Mouse (Mus musculus) spleen, adult 2 months (tissue): ENCODE measurements around the gene Rsbn1. TPM values are rescaled to one million over a fixed set of nuclear protein-coding genes. Genes with fewer than 3 reads are reported as not detected.
A peak's percentile ranks its signal among the peaks of the same experiment; 100 is the strongest.

Experiments used
- DNase-seq, 2 experiments: peaks; one replicate each; pipeline versions ENCODE4 v3.0.0 to v3.0.0-alpha.2; 2012 to 2021; ENCODE audit warnings: low spot score in 2 of 2, low read depth in 1 of 2
- H3K27ac ChIP-seq: fragments of 200-500 bp; 2 replicates; pipeline ENCODE4 v1.5.1; 2012; ENCODE audit warnings: low read length, inconsistent platforms; ENCODE audit not compliant: insufficient read depth
- H3K27me3 ChIP-seq: fragments of 200-500 bp; 2 replicates; pipeline ENCODE4 v1.6.1; 2012; ENCODE audit warnings: mild to moderate bottlenecking, moderate library complexity, low read length, inconsistent platforms; ENCODE audit not compliant: control insufficient read depth, insufficient read depth
- H3K36me3 ChIP-seq: fragments of 200-500 bp; 2 replicates; pipeline ENCODE4 v1.6.1; 2012; ENCODE audit warnings: mild to moderate bottlenecking, low read length, inconsistent platforms; ENCODE audit not compliant: control insufficient read depth, insufficient read depth
- H3K4me1 ChIP-seq: fragments of 200-500 bp; 2 replicates; pipeline ENCODE4 v1.6.1; 2011; ENCODE audit warnings: inconsistent platforms; ENCODE audit not compliant: control insufficient read depth, insufficient read depth, insufficient read length
- H3K4me3 ChIP-seq: fragments of 200-500 bp; 2 replicates; pipeline ENCODE4 v1.5.1; 2011; ENCODE audit warnings: mild to moderate bottlenecking, inconsistent platforms; ENCODE audit not compliant: insufficient read depth, insufficient read length; ENCODE audit errors: extremely low read depth
- CTCF ChIP-seq: fragments of 200-500 bp; IDR thresholded peaks from 2 replicates; pipeline ENCODE4 v1.5.1; 2011; ENCODE audit warnings: mild to moderate bottlenecking, inconsistent platforms; ENCODE audit not compliant: insufficient read depth, insufficient read length, insufficient replicate concordance; ENCODE audit errors: extremely low read depth
- POLR2A ChIP-seq: fragments of 200-500 bp; IDR thresholded peaks from 2 replicates; pipeline ENCODE4 v1.6.1; 2011; ENCODE audit warnings: low read depth, low read length, inconsistent platforms
- WGBS: fragments of 180-500 bp; shearing (Covaris S2); methylation state at CpG from one replicate; pipeline ENCODE4 v1.1.7; 2018; 5-methylcytosine and 5-hydroxymethylcytosine counted together
- polyA plus RNA-seq: library from polyadenylated mRNA; depleted of rRNA; stranded (reverse); fragments of >200 nt; gene quantifications from 2 replicates; pipeline ENCODE4 v1.2.3, GENCODE M21; 2012

The Rsbn1 gene
- polyA plus RNA-seq, 1 experiment = 3.5 TPM

DNA sequence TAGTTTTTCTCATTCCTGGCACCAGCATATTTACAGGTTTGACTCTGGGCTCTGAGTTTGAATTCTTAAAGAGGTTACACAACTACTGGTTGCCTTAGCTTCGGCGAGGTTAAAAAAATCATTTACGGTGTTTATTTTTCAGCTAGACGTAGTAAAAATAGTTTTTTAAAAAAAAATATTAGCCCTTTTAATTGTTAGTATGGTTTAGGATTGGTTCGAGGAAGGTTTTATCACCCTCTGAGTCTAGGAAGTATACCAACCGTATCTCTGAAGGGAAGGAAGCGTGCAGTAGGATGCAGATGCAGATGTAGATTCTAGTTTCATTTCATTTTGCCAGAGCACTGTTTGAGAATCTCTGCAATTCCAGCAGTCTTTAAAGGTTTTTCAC lies 1.6 kb downstream of the Rsbn1 start:
- Histone ChIP-seq H3K27ac (peak overlapping the region; percentile 91), H3K4me1 (no peaks in the 10 kb centered on the region), H3K36me3 (no peaks in the 10 kb centered on the region; the same call in 1 of the 2 replicates), H3K27me3 (no peaks in the 10 kb centered on the region), H3K4me3 (peak overlapping the region; percentile 98)
- under 1% methylated on average over 7 of the region's 7 CpGs for WGBS
- no peak for TF ChIP-seq CTCF
- TF ChIP-seq POLR2A = no peak
- no peak for DNase-seq

DNA sequence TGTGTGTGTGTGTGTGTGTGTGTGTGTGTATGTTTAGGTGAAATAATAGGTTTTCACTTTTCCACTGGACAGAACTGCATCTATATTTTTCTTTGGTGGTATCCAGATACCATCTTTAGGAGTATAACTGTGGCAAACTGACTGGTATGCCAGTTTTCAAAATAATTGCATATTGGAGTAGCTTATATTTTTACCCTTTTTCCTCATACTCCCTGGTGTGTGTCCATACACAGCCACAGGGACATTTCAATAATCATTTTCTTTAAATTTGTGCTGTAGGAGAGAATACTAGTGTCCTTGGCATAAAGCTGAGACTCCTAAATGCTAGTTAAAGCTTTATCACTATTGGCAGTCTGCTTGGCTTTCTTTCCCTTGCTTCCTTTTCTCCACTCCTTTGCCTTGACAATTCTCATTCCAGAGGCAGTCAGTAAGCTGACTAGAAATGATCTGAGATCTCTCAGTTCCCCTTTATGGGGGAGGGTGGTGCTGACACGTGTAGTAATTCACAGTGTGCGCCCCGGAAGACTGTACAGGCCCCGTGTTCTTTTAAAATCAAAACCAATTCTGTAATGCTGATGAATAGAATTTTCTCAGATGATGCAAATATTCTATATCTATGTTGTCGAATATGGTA lies 2.4 kb downstream of the Rsbn1 start:
- Histone ChIP-seq H3K36me3 (no peaks in the 10 kb centered on the region; the same call in 1 of the 2 replicates), H3K4me3 (peak overlapping the region; percentile 27; the same call in 1 of the 2 replicates), H3K27ac (no peak overlapping the region), H3K27me3 (no peaks in the 10 kb centered on the region), H3K4me1 (no peaks in the 10 kb centered on the region)
- no peak for TF ChIP-seq POLR2A
- no peak for TF ChIP-seq CTCF
- 1% methylated on average over 5 of the region's 5 CpGs for WGBS
- peak in 1 of 2 experiments; percentile 47 for DNase-seq

DNA sequence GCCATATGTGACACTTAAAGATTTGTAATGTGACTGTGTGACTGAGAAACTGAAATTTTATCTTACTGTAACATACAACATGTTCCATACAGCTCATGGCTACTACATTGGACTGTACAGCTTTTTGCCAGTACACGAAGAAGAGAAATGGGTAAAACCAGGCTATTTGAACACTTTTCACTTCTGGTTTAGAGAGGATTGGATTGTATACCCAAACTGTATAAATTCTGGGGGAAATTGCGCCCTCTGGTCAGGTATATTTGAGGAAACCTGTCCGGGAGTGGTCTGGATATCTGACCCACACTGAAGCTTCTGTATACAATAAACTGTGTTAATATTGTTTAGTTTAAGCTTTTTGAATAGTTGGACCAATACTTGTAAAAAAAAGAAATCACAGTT lies 2.9 kb downstream of the Rsbn1 start:
- Histone ChIP-seq H3K27ac (no peak overlapping the region), H3K27me3 (no peaks in the 10 kb centered on the region), H3K36me3 (no peaks in the 10 kb centered on the region; the same call in 1 of the 2 replicates), H3K4me3 (no peak overlapping the region), H3K4me1 (no peaks in the 10 kb centered on the region)
- DNase-seq = no peak
- TF ChIP-seq POLR2A (no peak), CTCF (no peak)
- 30% methylated on average over 3 of the region's 3 CpGs for WGBS

DNA sequence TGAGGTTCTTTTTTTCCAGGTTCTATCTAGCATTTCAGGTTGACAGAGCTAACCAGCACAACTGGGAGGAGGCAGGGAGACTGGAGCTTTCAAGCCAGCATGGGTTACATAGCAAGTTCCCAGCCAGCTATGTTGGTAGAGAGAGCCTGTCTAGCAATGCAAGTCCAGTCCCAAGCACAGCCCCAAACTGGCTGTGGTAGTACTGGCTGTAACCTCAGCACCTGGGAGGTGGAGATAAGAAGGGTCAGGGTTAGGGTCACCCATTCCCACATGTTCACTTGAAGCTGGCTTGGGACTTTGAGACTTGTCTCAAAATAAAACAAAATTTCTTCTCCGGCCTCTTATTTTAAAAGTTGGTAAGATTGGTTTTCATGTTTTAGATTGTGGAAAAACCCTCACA lies 6.2 kb downstream of the Rsbn1 start:
- Histone ChIP-seq H3K4me1 (peaks cover 2% of the 10 kb centered on the region; the same call in 1 of the 2 replicates), H3K27me3 (no peaks in the 10 kb centered on the region), H3K36me3 (no peaks in the 10 kb centered on the region; the same call in 1 of the 2 replicates), H3K4me3 (no peak overlapping the region), H3K27ac (no peak overlapping the region)
- TF ChIP-seq POLR2A = no peak
- TF ChIP-seq CTCF = no peak
- 97% methylated on average over 1 of the region's 1 CpGs for WGBS
- DNase-seq = no peak

DNA sequence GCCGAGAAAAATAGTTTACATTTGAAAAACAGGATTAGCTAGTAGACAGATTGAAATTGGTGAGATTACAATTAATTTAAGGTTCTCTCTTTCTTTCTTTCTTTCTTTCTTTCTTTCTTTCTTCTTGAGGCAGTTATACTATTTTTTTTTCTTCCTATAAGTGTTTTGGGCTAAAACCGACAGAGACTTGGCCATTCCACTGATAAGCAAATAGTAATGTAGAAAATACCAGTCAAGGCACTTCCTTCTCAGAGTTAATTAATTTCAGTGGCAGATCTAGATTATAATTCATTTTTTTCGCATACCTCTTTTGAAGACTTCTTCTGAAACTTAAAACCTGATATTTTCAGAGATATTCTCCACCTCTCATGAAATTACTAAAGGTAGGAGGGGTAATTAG lies 11.4 kb downstream of the Rsbn1 start:
- H3K36me3 ChIP-seq = peaks cover 8% of the 10 kb centered on the region; the same call in 1 of the 2 replicates
- WGBS = 75% methylated on average over 3 of the region's 3 CpGs
- H3K4me3 ChIP-seq = no peak overlapping the region
- no peak for TF ChIP-seq POLR2A
- TF ChIP-seq CTCF = no peak
- no peaks in the 10 kb centered on the region for H3K27me3 ChIP-seq
- H3K27ac ChIP-seq = no peak overlapping the region
- H3K4me1 ChIP-seq = peaks cover 2% of the 10 kb centered on the region; the same call in 1 of the 2 replicates
- DNase-seq = no peak

DNA sequence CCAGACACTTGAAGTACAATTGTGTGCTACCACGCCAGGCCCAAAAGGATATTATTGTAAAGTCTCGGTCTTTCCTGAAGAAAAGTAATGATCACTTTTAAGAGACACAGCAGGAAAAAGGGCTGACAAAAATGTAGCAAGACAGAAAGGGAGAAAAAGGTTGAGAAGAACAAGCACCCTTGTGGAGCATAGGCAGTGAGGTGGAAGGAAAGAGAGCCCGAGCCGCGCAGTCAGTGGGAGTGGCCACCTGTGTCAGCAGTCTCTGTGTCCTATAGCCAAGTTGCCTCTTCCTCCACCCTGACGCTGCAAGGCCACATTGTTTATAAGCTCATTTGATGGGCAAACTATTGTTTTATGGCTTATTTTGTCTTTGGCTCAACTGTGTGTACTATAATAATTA lies 13.6 kb downstream of the Rsbn1 start:
- WGBS = 21% methylated on average over 6 of the region's 6 CpGs

DNA sequence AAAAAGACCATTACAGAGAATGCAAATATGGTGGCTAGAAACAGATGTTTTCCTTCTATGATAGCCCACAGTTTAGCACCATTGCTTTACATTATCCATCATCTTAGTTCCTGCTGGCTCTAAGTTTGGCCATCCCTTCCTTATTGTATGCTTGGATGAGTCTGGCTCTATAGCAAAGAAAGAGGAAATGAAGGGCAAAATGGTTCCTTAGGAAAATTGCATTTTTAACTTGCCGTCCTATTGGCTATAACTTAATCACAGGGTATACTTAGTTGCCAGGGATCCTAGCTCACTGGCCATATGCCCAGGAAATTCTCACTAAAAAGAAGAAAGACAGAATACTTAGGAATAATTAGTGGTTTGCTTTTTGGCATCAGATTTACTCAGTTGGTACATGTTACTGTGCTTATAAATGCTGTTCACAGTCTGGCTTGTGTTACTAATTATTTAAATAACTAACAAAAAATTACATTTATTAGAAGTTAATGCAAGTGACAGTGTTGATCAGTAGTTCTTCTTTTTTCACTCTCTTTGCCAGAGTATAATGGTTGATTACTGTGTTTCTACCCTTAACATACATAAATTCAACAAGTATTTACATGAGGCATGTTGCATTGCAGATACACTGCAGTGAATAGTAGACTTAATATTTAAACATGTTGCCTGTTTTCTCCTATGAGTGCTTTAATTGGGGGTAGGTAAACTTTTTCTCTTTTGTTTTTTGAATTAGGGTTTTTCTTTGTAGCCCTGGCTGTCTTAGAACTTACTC lies 31.1 kb downstream of the Rsbn1 start:
- TF ChIP-seq CTCF = no peak
- no peak for TF ChIP-seq POLR2A
- Histone ChIP-seq H3K27me3 (no peaks in the 10 kb centered on the region), H3K4me1 (peaks cover 3% of the 10 kb centered on the region; the same call in 1 of the 2 replicates), H3K4me3 (no peak overlapping the region), H3K36me3 (no peaks in the 10 kb centered on the region), H3K27ac (no peak overlapping the region)
- 84% methylated on average over 1 of the region's 1 CpGs for WGBS
- DNase-seq = no peak

More for the DNA sequence above, 13.6 kb downstream of the Rsbn1 start:
- TF ChIP-seq CTCF (no peak), POLR2A (no peak)
- no peak overlapping the region for H3K27ac ChIP-seq
- peaks cover 12% of the 10 kb centered on the region for H3K36me3 ChIP-seq
- peak in 1 of 2 experiments; percentile 34 for DNase-seq
- H3K4me3 ChIP-seq = no peak overlapping the region
- no peaks in the 10 kb centered on the region for H3K27me3 ChIP-seq
- peaks cover 2% of the 10 kb centered on the region; the same call in 1 of the 2 replicates for H3K4me1 ChIP-seq
